24 mouse cellular contexts compared by ENCODE assay signal in the genomic region with DNA sequence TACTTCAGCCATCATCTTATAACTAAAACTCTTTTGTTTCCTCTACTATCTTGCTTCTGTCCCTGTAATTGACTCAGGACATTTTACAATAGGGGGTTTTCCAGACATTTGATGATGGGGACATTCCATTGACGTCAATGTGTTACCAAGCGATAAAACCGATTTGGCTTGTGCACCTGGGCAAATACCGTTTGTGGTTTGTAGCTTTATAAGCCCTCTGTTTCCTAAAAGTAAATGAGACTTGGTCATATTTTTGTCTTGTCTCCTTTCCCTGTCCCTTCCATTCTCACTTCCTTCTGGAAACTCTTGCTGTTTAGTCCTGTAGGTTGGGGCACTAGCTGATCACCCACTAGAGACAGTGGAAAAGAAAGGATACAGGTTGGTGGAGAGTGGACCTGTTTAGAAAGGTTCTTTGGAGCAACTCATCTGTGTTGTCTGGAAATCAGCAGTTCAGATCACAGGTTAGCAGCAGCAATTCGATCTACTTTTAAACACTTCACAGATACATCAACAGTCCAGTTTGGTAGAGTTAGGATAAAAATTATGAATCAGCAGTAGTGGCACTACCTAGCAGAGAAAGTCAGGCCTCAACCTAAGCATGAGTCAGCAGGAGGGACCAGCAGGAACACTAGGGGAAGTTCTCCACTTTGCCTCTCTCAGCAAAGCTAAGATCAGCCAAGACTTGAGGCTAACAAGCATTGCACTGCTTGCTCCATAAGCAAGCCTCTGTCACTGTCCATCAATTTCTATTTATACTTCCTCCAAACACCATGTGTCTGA.
"Had no signal": no experiment of that assay in that cellular context is flagged by ENCODE, and none has a peak within 500 bp of the region (broad histone marks: within the 10 kb centered on the region; RNA-seq: fewer than 3 reads in every experiment).

No protein-coding gene starts in this region.

- H3K9me3 ChIP-seq: heart, embryonic 15.5 days; limb, embryonic 10.5 days; liver, embryonic 13.5 days had no signal

- H3K9ac ChIP-seq: heart, embryonic 13.5 days; heart, embryonic 15.5 days; hindbrain, embryonic 12.5 days; hindbrain, embryonic 14.5 days; kidney, embryonic 15.5 days; limb, embryonic 12.5 days; liver, embryonic 13.5 days had no signal

- H3K4me1 ChIP-seq: heart, embryonic 13.5 days; heart, embryonic 15.5 days; hindbrain, embryonic 10.5 days; hindbrain, embryonic 12.5 days; kidney, embryonic 15.5 days; limb, embryonic 10.5 days; limb, embryonic 12.5 days; liver, embryonic 13.5 days had no signal

- H3K4me3 ChIP-seq: heart, adult 2 months; heart, embryonic 13.5 days; heart, embryonic 15.5 days; hindbrain, embryonic 10.5 days; hindbrain, embryonic 12.5 days; kidney, embryonic 15.5 days; left cerebral cortex, adult 2 months; limb, embryonic 10.5 days; limb, embryonic 12.5 days; liver, embryonic 13.5 days had no signal

- H3K27me3 ChIP-seq: heart, embryonic 13.5 days; heart, embryonic 15.5 days; hindbrain, embryonic 12.5 days; kidney, embryonic 15.5 days; limb, embryonic 12.5 days; liver, embryonic 13.5 days had no signal

- ATAC-seq: hindbrain, embryonic 16.5 days; intestine, embryonic 16.5 days had no signal

- DNase-seq: gastrocnemius, postnatal 14 days; gastrocnemius, postnatal 36 days; heart, adult 11 months; heart, adult 2 months; heart, postnatal 4 days; kidney, adult 11 months; kidney, adult 2 months; kidney, adult 9 months; kidney, postnatal 14 days; kidney, postnatal 36 days; liver; liver, embryonic 13.5 days had no signal

- H3K27ac ChIP-seq: heart, adult 2 months; heart, embryonic 13.5 days; heart, embryonic 15.5 days; hindbrain, embryonic 10.5 days; hindbrain, embryonic 12.5 days; hindbrain, embryonic 14.5 days; kidney, embryonic 15.5 days; kidney, postnatal 0 days; left cerebral cortex, adult 2 months; limb, embryonic 10.5 days; limb, embryonic 12.5 days; liver, embryonic 13.5 days had no signal

- H3K36me3 ChIP-seq: heart, embryonic 13.5 days; heart, embryonic 15.5 days; hindbrain, embryonic 10.5 days; hindbrain, embryonic 12.5 days; kidney, embryonic 15.5 days; limb, embryonic 10.5 days; limb, embryonic 12.5 days; liver, embryonic 13.5 days had no signal
